Mouse (Mus musculus) gastrocnemius, adult 2 months (tissue): ENCODE measurements around the gene Ahsa2. TPM values are rescaled to one million over a fixed set of nuclear protein-coding genes. Genes with fewer than 3 reads are reported as not detected.
"Not testable (repeated sequence)": the region's sequence is repeated elsewhere in the genome, so short reads cannot be mapped to it uniquely, and the experiment has no call there.

Experiments used
- DNase-seq: peaks from one replicate; pipeline ENCODE4 v3.0.0; 2022
- H3K27ac ChIP-seq: fragments of 200-600 bp; 2 replicates; pipeline ENCODE4 v1.8.1; 2022; ENCODE audit warnings: mild to moderate bottlenecking
- H3K4me3 ChIP-seq: fragments of 200-600 bp; 2 replicates; pipeline ENCODE4 v1.8.1; 2022; ENCODE audit warnings: mild to moderate bottlenecking, moderate library complexity
- CTCF ChIP-seq: fragments of 200-600 bp; IDR thresholded peaks from 2 replicates; pipeline ENCODE4 v1.8.1; 2022; ENCODE audit warnings: antibody characterized with exemption, mild to moderate bottlenecking, moderate library complexity
- intact Hi-C: fragments of 180-260 bp; cut with DNase I; formaldehyde crosslinking; loops from one replicate; pipeline ENCODE4 v1.15.1; 2025
- microRNA-seq: library from miRNA; unstranded; fragments of <30 nt; microRNA quantifications from one replicate; pipeline ENCODE4 v1.2.0, GENCODE M21; 2021
- total RNA-seq, 2 experiments: library from RNA; stranded (reverse); gene quantifications; 2 replicates each; pipeline ENCODE4 v1.2.3; 2021

Ahsa2 gene
- total RNA-seq, 2 experiments from 2014 or later: 37.7 to 44.7 TPM

- no peak overlapping the region for H3K27ac ChIP-seq
- intact Hi-C loops: loop anchor here (10.0 kb wide), 2 partner anchors 173 to 507 kb away; partner anchors contain the start of genes Commd1, Gm28048, Pex13 and Pus10
- no peak for TF ChIP-seq CTCF
- H3K4me3 ChIP-seq: no peak overlapping the region
- DNase-seq: no peak
These were observed 5.6 kb downstream of the Ahsa2 start for GRCm38 (mm10) chr11:23492048-23492790.

- intact Hi-C loops: loop anchor here (10.0 kb wide), 2 partner anchors 175 to 505 kb away; partner anchors contain the start of genes Commd1, Gm28048, Pex13 and Pus10
- DNase-seq: no peak
- H3K4me3 ChIP-seq: no peak overlapping the region
- no peak overlapping the region for H3K27ac ChIP-seq
- TF ChIP-seq CTCF: no peak
These were observed 7.9 kb downstream of the Ahsa2 start for GRCm38 (mm10) chr11:23489955-23490354.

GRCm38 (mm10) chr11:23465862-23466261 is 32.0 kb downstream of the Ahsa2 start:
- intact Hi-C loops, H3K4me3 ChIP-seq, DNase-seq, H3K27ac ChIP-seq: not testable (repeated sequence)

Small RNA genes within 50 kb of the gene (microRNA-seq; reads per million reads assigned to microRNA genes)
- not detected for gene Gm47279

Other genes starting within 250 kb of the Ahsa2 start
- gene Xpo1, start 242.0 kb downstream of the Ahsa2 start, total RNA-seq: 10 to 100 TPM; 22.3 to 28.4 TPM
- gene Usp34, start 191.1 kb downstream of the Ahsa2 start, total RNA-seq: 10 to 100 TPM; 38.7 to 44.2 TPM
- not detected for gene 1700093K21Rik, start 23.1 kb upstream of the Ahsa2 start, total RNA-seq
- gene 0610010F05Rik, start 135.6 kb upstream of the Ahsa2 start, total RNA-seq: 10 to 100 TPM; 12.4 to 14.2 TPM
- gene Pus10, start 167.6 kb upstream of the Ahsa2 start, total RNA-seq: 10 to 100 TPM; 15.5 to 16.9 TPM
- 10 to 100 TPM; 19.6 to 27.0 TPM for gene Pex13, start 167.9 kb upstream of the Ahsa2 start, total RNA-seq